Mouse (Mus musculus) ES-Bruce4 (cell line): ENCODE measurements around the gene Adcyap1r1. TPM values are rescaled to one million over a fixed set of nuclear protein-coding genes. Genes with fewer than 3 reads are reported as not detected.

Experiments used
- H3K27ac ChIP-seq: 2 replicates; pipeline ENCODE4 v1.5.1; 2012; ENCODE audit warnings: low read length, inconsistent platforms; ENCODE audit not compliant: insufficient read depth
- H3K27me3 ChIP-seq: 2 replicates; pipeline ENCODE4 v1.6.1; 2012; ENCODE audit warnings: mild to moderate bottlenecking, low read length, inconsistent platforms; ENCODE audit not compliant: control insufficient read depth, poor library complexity, insufficient read depth, severe bottlenecking
- H3K36me3 ChIP-seq: 2 replicates; pipeline ENCODE4 v1.6.1; 2012; ENCODE audit warnings: inconsistent platforms, mild to moderate bottlenecking, low read length, moderate library complexity; ENCODE audit not compliant: control insufficient read depth, poor library complexity, insufficient read depth, severe bottlenecking
- H3K4me1 ChIP-seq: one replicate; pipeline ENCODE4 v1.8.1; 2011; ENCODE audit warnings: low read length; ENCODE audit not compliant: control insufficient read depth, insufficient read depth
- H3K4me3 ChIP-seq: 2 replicates; pipeline ENCODE4 v1.5.1; 2011; ENCODE audit warnings: low read depth, mild to moderate bottlenecking, low read length
- H3K9ac ChIP-seq: 2 replicates; pipeline ENCODE4 v1.6.1; 2012; ENCODE audit warnings: low read depth, mild to moderate bottlenecking, inconsistent platforms; ENCODE audit not compliant: poor library complexity, severe bottlenecking
- H3K9me3 ChIP-seq: replicated peaks from 2 replicates; pipeline ENCODE4 v1.6.1; 2012; ENCODE audit warnings: mild to moderate bottlenecking, low read length, inconsistent platforms; ENCODE audit not compliant: control insufficient read depth, poor library complexity, insufficient read depth, severe bottlenecking
- CTCF ChIP-seq: IDR thresholded peaks from one replicate; pipeline ENCODE4 v1.8.1; 2011; ENCODE audit warnings: low read depth, low read length
- EP300 ChIP-seq: IDR thresholded peaks from 2 replicates; pipeline ENCODE4 v1.6.1; 2011; ENCODE audit warnings: low read depth, low read length; ENCODE audit not compliant: insufficient read depth
- POLR2A ChIP-seq: IDR thresholded peaks from one replicate; pipeline ENCODE4 v1.8.1; 2011; ENCODE audit warnings: low read length; ENCODE audit not compliant: insufficient read depth
- polyA plus RNA-seq: library from polyadenylated mRNA; stranded (reverse); fragments of >200 nt; gene quantifications from 2 replicates; pipeline ENCODE4 v1.2.4, GENCODE M21; 2011; ENCODE audit warnings: low read depth; ENCODE audit not compliant: missing spikeins, insufficient read depth, insufficient read length

The Adcyap1r1 gene
- polyA plus RNA-seq, 1 experiment: 0.34 TPM

DNA sequence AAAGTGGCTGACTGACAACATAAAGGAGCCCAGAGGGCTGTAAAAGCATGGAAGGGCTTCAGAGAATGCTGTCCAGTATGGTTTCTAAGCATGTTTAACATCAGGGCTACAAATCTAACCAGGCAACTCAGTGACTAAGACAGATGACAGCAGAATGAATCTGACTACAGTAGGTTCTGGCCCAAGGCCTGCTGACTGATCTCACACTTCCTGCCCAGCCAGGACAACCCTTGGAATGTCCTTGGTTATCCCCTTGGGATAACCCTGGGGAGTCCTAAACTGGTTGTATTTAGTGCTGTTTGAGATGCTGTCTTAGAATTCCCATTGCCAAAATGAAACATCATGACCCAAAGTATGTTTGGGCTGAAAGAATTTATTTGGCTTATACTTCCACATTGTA lies 19.7 kb upstream of the Adcyap1r1 start:
- Histone ChIP-seq H3K9me3 (no peaks in the 10 kb centered on the region), H3K4me3 (no peak overlapping the region), H3K4me1 (no peaks in the 10 kb centered on the region), H3K36me3 (no peaks in the 10 kb centered on the region), H3K27me3 (no peaks in the 10 kb centered on the region), H3K9ac (no peak overlapping the region), H3K27ac (no peak overlapping the region)
- TF ChIP-seq EP300: no peak
- no peak for TF ChIP-seq POLR2A
- no peak for TF ChIP-seq CTCF

- Histone ChIP-seq H3K4me1 (no peaks in the 10 kb centered on the region), H3K9me3 (no peaks in the 10 kb centered on the region), H3K27ac (no peak overlapping the region), H3K9ac (no peak overlapping the region), H3K4me3 (no peak overlapping the region), H3K36me3 (no peaks in the 10 kb centered on the region), H3K27me3 (no peaks in the 10 kb centered on the region)
- no peak for TF ChIP-seq CTCF
- no peak for TF ChIP-seq POLR2A
- no peak for TF ChIP-seq EP300
Measured at GRCm38 (mm10) chr6:55434360-55434759, 17.4 kb upstream of the Adcyap1r1 start.

DNA sequence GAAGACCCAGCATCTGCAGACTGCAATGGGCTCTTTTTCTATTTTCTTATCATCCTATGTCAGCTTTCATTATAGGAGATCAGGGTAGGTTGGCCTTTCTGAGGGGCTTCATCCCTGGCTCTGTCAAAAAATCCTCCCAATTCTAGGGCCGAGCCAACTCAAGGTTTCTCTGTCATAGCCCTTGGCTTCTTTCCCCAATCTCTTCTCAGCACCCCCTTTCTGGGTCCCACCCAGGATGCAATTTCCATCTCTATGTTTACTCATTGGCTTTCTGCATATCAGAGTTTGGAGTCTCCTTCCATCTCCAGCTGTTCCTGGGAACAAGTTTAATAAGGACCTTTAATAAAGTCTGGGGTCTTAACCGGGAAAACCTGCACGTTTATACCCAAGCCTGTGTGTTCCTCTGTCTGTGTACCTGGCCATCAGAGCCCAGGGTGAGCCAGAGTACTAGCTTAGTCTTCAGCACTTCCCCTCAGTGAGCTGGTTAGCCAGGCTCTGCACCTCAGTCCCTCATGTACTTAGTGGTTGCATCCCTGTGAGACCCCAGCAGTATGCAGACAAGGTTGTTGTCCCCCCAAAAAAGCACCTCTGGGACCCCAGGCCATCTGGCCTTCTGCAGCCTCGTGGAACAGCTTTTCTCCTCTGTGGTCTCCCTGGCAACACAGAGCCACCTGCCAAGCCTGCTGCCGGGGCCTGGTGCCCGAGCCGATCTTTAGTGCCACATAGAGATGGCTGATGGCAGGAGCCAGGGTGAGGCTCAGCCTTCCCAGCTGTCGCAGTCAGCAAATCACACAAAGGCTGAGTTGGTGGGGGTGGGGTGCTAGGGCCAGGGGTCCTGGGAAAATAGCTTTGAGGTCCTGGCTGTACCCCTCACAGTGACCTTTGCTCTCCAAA lies 16.3 kb upstream of the Adcyap1r1 start:
- TF ChIP-seq POLR2A: no peak
- no peak for TF ChIP-seq EP300
- TF ChIP-seq CTCF: no peak
- H3K27ac ChIP-seq: no peak overlapping the region
- no peak overlapping the region for H3K4me3 ChIP-seq

DNA sequence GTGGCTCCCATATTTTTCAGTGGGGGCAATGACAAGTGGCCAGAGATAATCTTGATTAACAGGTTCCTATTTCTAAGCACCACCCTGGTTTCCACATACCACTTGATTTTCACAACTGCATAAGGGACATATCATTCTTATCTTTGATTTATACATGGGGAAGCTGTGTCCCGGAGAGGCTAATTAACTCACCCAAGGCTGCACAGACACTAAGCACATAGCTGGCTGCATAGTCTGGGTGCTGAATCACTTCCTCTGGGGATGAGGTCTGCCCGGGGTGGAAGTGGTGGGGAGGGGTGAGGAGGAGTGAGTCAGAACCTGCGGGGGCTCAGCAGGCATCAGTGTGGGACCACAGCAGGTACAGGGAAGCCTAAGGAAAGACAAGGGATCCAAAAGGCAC lies 13.9 kb upstream of the Adcyap1r1 start:
- Histone ChIP-seq H3K9me3 (no peaks in the 10 kb centered on the region), H3K36me3 (no peaks in the 10 kb centered on the region), H3K9ac (no peak overlapping the region), H3K4me3 (no peak overlapping the region), H3K4me1 (no peaks in the 10 kb centered on the region), H3K27ac (no peak overlapping the region), H3K27me3 (no peaks in the 10 kb centered on the region)
- TF ChIP-seq POLR2A (no peak), CTCF (no peak), EP300 (no peak)

More for the DNA sequence above, 16.3 kb upstream of the Adcyap1r1 start:
- no peaks in the 10 kb centered on the region for H3K9me3 ChIP-seq
- H3K36me3 ChIP-seq: no peaks in the 10 kb centered on the region
- no peaks in the 10 kb centered on the region for H3K4me1 ChIP-seq
- no peaks in the 10 kb centered on the region for H3K27me3 ChIP-seq
- H3K9ac ChIP-seq: no peak overlapping the region

DNA sequence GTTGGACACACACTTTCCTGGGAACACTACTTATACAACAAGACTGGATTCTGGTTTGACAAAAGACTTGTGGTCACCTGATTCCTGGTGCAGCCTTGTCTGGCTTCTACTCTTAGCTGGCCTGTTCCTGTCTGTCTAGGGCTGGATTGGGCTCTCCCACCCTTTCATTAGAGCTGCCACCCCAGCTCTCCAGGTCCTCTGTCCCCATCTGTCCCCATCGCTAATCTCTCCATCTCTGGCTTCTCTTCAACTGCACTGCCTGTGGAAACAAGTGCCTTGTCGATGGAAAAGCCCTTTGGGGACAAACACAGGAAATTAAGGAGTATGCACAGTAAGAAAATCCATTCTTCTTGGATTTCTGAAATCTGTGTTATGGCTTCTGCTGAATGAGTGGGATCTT lies 12.9 kb upstream of the Adcyap1r1 start:
- H3K27me3 ChIP-seq: no peaks in the 10 kb centered on the region
- no peak overlapping the region for H3K9ac ChIP-seq
- H3K4me3 ChIP-seq: no peak overlapping the region
- no peak overlapping the region for H3K27ac ChIP-seq
- H3K4me1 ChIP-seq: no peaks in the 10 kb centered on the region
- no peaks in the 10 kb centered on the region for H3K36me3 ChIP-seq
- no peaks in the 10 kb centered on the region for H3K9me3 ChIP-seq
- TF ChIP-seq EP300: no peak
- no peak for TF ChIP-seq CTCF
- no peak for TF ChIP-seq POLR2A
